Mouse (Mus musculus): ENCODE measurements around the gene Ypel4. TPM values are rescaled to one million over a fixed set of nuclear protein-coding genes. Genes with fewer than 3 reads are reported as not detected.
"Not testable (repeated sequence)": the region's sequence is repeated elsewhere in the genome, so short reads cannot be mapped to it uniquely, and the experiment has no call there.

Gene Ypel4
- polyA plus RNA-seq, 1 experiment from 2014 or later = 13.1 TPM

GRCm38 (mm10) chr2:84725770-84726169 lies 8.1 kb upstream of the Ypel4 start:
- H3K4me2 ChIP-seq (replicated peaks) = peak overlapping the region; percentile 97
- H3K27me3 ChIP-seq (ENCODE audit: control insufficient read depth, insufficient read depth, low read length) = no peaks in the 10 kb centered on the region
- WGBS = 94% methylated on average over 10 of the region's 10 CpGs
- H3K9ac ChIP-seq = no peak overlapping the region
- peaks cover 13% of the 10 kb centered on the region for H3K4me1 ChIP-seq (replicated peaks; ENCODE audit: control insufficient read depth, insufficient read depth, low read length)
- DNase-seq (ENCODE audit: low spot score) (no peak), ATAC-seq (ENCODE audit: low FRiP score) (no peak)
- peaks cover 41% of the 10 kb centered on the region for H3K36me3 ChIP-seq (replicated peaks; ENCODE audit: control insufficient read depth, insufficient read depth)
- no peak overlapping the region for H3K4me3 ChIP-seq (replicated peaks; ENCODE audit: low read length)
- no peaks in the 10 kb centered on the region for H3K9me3 ChIP-seq (ENCODE audit: control insufficient read depth, low read length)
- H3K27ac ChIP-seq = no peak overlapping the region

- DNase-seq (ENCODE audit: low spot score) (no peak), ATAC-seq (ENCODE audit: low FRiP score) (0 out of 2 replicates have a peak, but pooled peaks have one; percentile 15)
- Histone ChIP-seq H3K9ac (peak overlapping the region; percentile 57), H3K9me3 (ENCODE audit: control insufficient read depth, low read length) (no peaks in the 10 kb centered on the region), H3K27me3 (ENCODE audit: control insufficient read depth, insufficient read depth, low read length) (no peaks in the 10 kb centered on the region), H3K36me3 (replicated peaks; ENCODE audit: control insufficient read depth, insufficient read depth) (peaks cover 32% of the 10 kb centered on the region), H3K27ac (no peak overlapping the region), H3K4me2 (replicated peaks) (peak overlapping the region; percentile 97), H3K4me3 (replicated peaks; ENCODE audit: low read length) (peak overlapping the region; percentile 61), H3K4me1 (replicated peaks; ENCODE audit: control insufficient read depth, insufficient read depth, low read length) (peaks cover 13% of the 10 kb centered on the region)
- 5% methylated on average over 9 of the region's 9 CpGs for WGBS
Measured at GRCm38 (mm10) chr2:84726716-84727115, 7.1 kb upstream of the Ypel4 start.

GRCm38 (mm10) chr2:84727172-84727858 lies 6.5 kb upstream of the Ypel4 start, which contains the start of gene Clp1:
Clp1 (minus strand) TSS chr2:84727350.
- Histone ChIP-seq H3K9me3 (ENCODE audit: control insufficient read depth, low read length) (no peaks in the 10 kb centered on the region), H3K36me3 (replicated peaks; ENCODE audit: control insufficient read depth, insufficient read depth) (peaks cover 26% of the 10 kb centered on the region), H3K4me3 (replicated peaks; ENCODE audit: low read length) (peak within 1 kb of the TSS; percentile 61), H3K4me2 (replicated peaks) (peak within 1 kb of the TSS; percentile 97), H3K9ac (peak within 1 kb of the TSS; percentile 57), H3K27ac (peak within 1 kb of the TSS; percentile 75), H3K4me1 (replicated peaks; ENCODE audit: control insufficient read depth, insufficient read depth, low read length) (peaks cover 13% of the 10 kb centered on the region), H3K27me3 (ENCODE audit: control insufficient read depth, insufficient read depth, low read length) (no peaks in the 10 kb centered on the region)
- under 1% methylated on average over 39 of the region's 39 CpGs for WGBS
- DNase-seq (ENCODE audit: low spot score) = peak; percentile 97
- ATAC-seq (ENCODE audit: low FRiP score) = peak; percentile 95

- Histone ChIP-seq H3K4me1 (replicated peaks; ENCODE audit: control insufficient read depth, insufficient read depth, low read length) (peaks cover 14% of the 10 kb centered on the region), H3K36me3 (replicated peaks; ENCODE audit: control insufficient read depth, insufficient read depth) (peaks cover 22% of the 10 kb centered on the region)
- H3K4me3 ChIP-seq (replicated peaks; ENCODE audit: low read length); H3K27ac ChIP-seq; H3K9me3 ChIP-seq (ENCODE audit: control insufficient read depth, low read length); H3K27me3 ChIP-seq (ENCODE audit: control insufficient read depth, insufficient read depth, low read length); H3K9ac ChIP-seq; H3K4me2 ChIP-seq (replicated peaks); ATAC-seq (ENCODE audit: low FRiP score); DNase-seq (ENCODE audit: low spot score): not testable (repeated sequence)
- 82% methylated on average over 5 of the region's 5 CpGs for WGBS
Measured at GRCm38 (mm10) chr2:84728191-84728590, 5.7 kb upstream of the Ypel4 start.

- Histone ChIP-seq H3K4me1 (replicated peaks; ENCODE audit: control insufficient read depth, insufficient read depth, low read length) (peaks cover 28% of the 10 kb centered on the region), H3K27me3 (ENCODE audit: control insufficient read depth, insufficient read depth, low read length) (no peaks in the 10 kb centered on the region), H3K9ac (no peak overlapping the region), H3K36me3 (replicated peaks; ENCODE audit: control insufficient read depth, insufficient read depth) (no peaks in the 10 kb centered on the region), H3K27ac (no peak overlapping the region), H3K4me3 (replicated peaks; ENCODE audit: low read length) (no peak overlapping the region), H3K4me2 (replicated peaks) (no peak overlapping the region), H3K9me3 (ENCODE audit: control insufficient read depth, low read length) (no peaks in the 10 kb centered on the region)
- WGBS = 79% methylated on average over 3 of the region's 3 CpGs
- ATAC-seq (ENCODE audit: low FRiP score) = no peak
- DNase-seq (ENCODE audit: low spot score) = no peak
Measured at GRCm38 (mm10) chr2:84731206-84731605, 2.7 kb upstream of the Ypel4 start.

- no peaks in the 10 kb centered on the region for H3K27me3 ChIP-seq (ENCODE audit: control insufficient read depth, insufficient read depth, low read length)
- H3K36me3 ChIP-seq (replicated peaks; ENCODE audit: control insufficient read depth, insufficient read depth) = no peaks in the 10 kb centered on the region
- H3K4me3 ChIP-seq (replicated peaks; ENCODE audit: low read length) = no peak overlapping the region
- DNase-seq (ENCODE audit: low spot score) (no peak), ATAC-seq (ENCODE audit: low FRiP score) (no peak)
- no peak overlapping the region for H3K27ac ChIP-seq
- H3K4me2 ChIP-seq (replicated peaks) = no peak overlapping the region
- H3K9ac ChIP-seq = no peak overlapping the region
- peaks cover 34% of the 10 kb centered on the region for H3K4me1 ChIP-seq (replicated peaks; ENCODE audit: control insufficient read depth, insufficient read depth, low read length)
- 83% methylated on average over 1 of the region's 1 CpGs for WGBS
- H3K9me3 ChIP-seq (ENCODE audit: control insufficient read depth, low read length) = no peaks in the 10 kb centered on the region
Measured at GRCm38 (mm10) chr2:84732394-84732793, 1.5 kb upstream of the Ypel4 start.

- Histone ChIP-seq H3K9me3 (ENCODE audit: control insufficient read depth, low read length) (no peaks in the 10 kb centered on the region), H3K27ac (peak overlapping the region; percentile 89), H3K4me3 (replicated peaks; ENCODE audit: low read length) (peak overlapping the region; percentile 56), H3K4me1 (replicated peaks; ENCODE audit: control insufficient read depth, insufficient read depth, low read length) (peaks cover 49% of the 10 kb centered on the region), H3K36me3 (replicated peaks; ENCODE audit: control insufficient read depth, insufficient read depth) (no peaks in the 10 kb centered on the region), H3K27me3 (ENCODE audit: control insufficient read depth, insufficient read depth, low read length) (no peaks in the 10 kb centered on the region), H3K4me2 (replicated peaks) (peak overlapping the region; percentile 68), H3K9ac (peak overlapping the region; percentile 91)
- ATAC-seq (ENCODE audit: low FRiP score) = peak; percentile 61
- under 1% methylated on average over 11 of the region's 11 CpGs for WGBS
- peak; percentile 71 for DNase-seq (ENCODE audit: low spot score)
Measured at GRCm38 (mm10) chr2:84734351-84734864, 550 bp downstream of the Ypel4 start.

GRCm38 (mm10) chr2:84734919-84735318 lies 1.1 kb downstream of the Ypel4 start:
- peak overlapping the region; percentile 91 for H3K9ac ChIP-seq
- no peak for ATAC-seq (ENCODE audit: low FRiP score)

GRCm38 (mm10) chr2:84735346-84735920 lies 1.6 kb downstream of the Ypel4 start:
- WGBS = 19% methylated on average over 7 of the region's 7 CpGs
- ATAC-seq (ENCODE audit: low FRiP score) (no peak), DNase-seq (ENCODE audit: low spot score) (no peak)
- peak overlapping the region; percentile 56 for H3K4me3 ChIP-seq (replicated peaks; ENCODE audit: low read length)
- H3K36me3 ChIP-seq (replicated peaks; ENCODE audit: control insufficient read depth, insufficient read depth) = 0 out of 2 replicates have a peak, but pooled peaks cover 5% of the 10 kb centered on the region
- H3K27me3 ChIP-seq (ENCODE audit: control insufficient read depth, insufficient read depth, low read length) = no peaks in the 10 kb centered on the region
- 0 out of 2 replicates have a peak overlapping the region, but pooled peaks have one; percentile 18 for H3K27ac ChIP-seq
- peaks cover 58% of the 10 kb centered on the region for H3K4me1 ChIP-seq (replicated peaks; ENCODE audit: control insufficient read depth, insufficient read depth, low read length)
- H3K4me2 ChIP-seq (replicated peaks) = peak overlapping the region; percentile 68
- peak overlapping the region; percentile 91 for H3K9ac ChIP-seq
- no peaks in the 10 kb centered on the region for H3K9me3 ChIP-seq (ENCODE audit: control insufficient read depth, low read length)

More at GRCm38 (mm10) chr2:84734919-84735318, 1.1 kb downstream of the Ypel4 start:
- H3K9me3 ChIP-seq (ENCODE audit: control insufficient read depth, low read length) = no peaks in the 10 kb centered on the region
- no peaks in the 10 kb centered on the region for H3K27me3 ChIP-seq (ENCODE audit: control insufficient read depth, insufficient read depth, low read length)
- peak overlapping the region; percentile 68 for H3K4me2 ChIP-seq (replicated peaks)
- H3K27ac ChIP-seq = peak overlapping the region; percentile 89
- H3K36me3 ChIP-seq (replicated peaks; ENCODE audit: control insufficient read depth, insufficient read depth) = no peaks in the 10 kb centered on the region
- H3K4me1 ChIP-seq (replicated peaks; ENCODE audit: control insufficient read depth, insufficient read depth, low read length) = peaks cover 52% of the 10 kb centered on the region
- H3K4me3 ChIP-seq (replicated peaks; ENCODE audit: low read length) = peak overlapping the region; percentile 56
- DNase-seq (ENCODE audit: low spot score) = peak; percentile 33
- 0% methylated on average over 2 of the region's 2 CpGs for WGBS

All from hindbrain, embryonic 14.5 days (tissue).